Mouse (Mus musculus) limb, embryonic 13.5 days (tissue): ENCODE data around the gene Daam2. TPM values are rescaled to one million over a fixed set of nuclear protein-coding genes. Genes with fewer than 3 reads are reported as not detected.

ENCODE experiments used
- ATAC-seq: fragments of 200-750 bp; cut with Nextera tagmentation; 2 replicates; pipeline ENCODE4 v1.8.0; 2017; ENCODE audit warnings: low read depth, moderate number of reproducible peaks, moderate TSS enrichment; ENCODE audit not compliant: low FRiP score
- H3K27ac ChIP-seq: fragments of 300-500 bp; sonication (generic); 2 replicates; pipeline ENCODE4 v1.5.1; 2015; ENCODE audit warnings: inconsistent platforms, mild to moderate bottlenecking, moderate library complexity
- H3K27me3 ChIP-seq: fragments of 300-500 bp; sonication (generic); 2 replicates; pipeline ENCODE4 v1.6.1; 2015; ENCODE audit warnings: mild to moderate bottlenecking, inconsistent platforms
- H3K36me3 ChIP-seq: fragments of 300-500 bp; sonication (generic); 2 replicates; pipeline ENCODE4 v1.6.1; 2015; ENCODE audit warnings: inconsistent platforms, mild to moderate bottlenecking, moderate library complexity
- H3K4me1 ChIP-seq: fragments of 300-500 bp; sonication (generic); 2 replicates; pipeline ENCODE4 v1.6.1; 2015; ENCODE audit warnings: inconsistent platforms
- H3K4me2 ChIP-seq: fragments of 300-500 bp; sonication (generic); replicated peaks from 2 replicates; pipeline ENCODE4 v1.6.1; 2015; ENCODE audit warnings: inconsistent platforms, mild to moderate bottlenecking, moderate library complexity
- H3K4me3 ChIP-seq: fragments of 300-500 bp; sonication (generic); 2 replicates; pipeline ENCODE4 v1.5.1; 2015; ENCODE audit warnings: moderate library complexity, mild to moderate bottlenecking, inconsistent platforms
- H3K9ac ChIP-seq: fragments of 300-500 bp; sonication (generic); 2 replicates; pipeline ENCODE4 v1.6.1; 2015; ENCODE audit warnings: mild to moderate bottlenecking, inconsistent platforms
- H3K9me3 ChIP-seq: fragments of 300-500 bp; sonication (generic); 2 replicates; pipeline ENCODE4 v1.6.1; 2016; ENCODE audit warnings: inconsistent platforms
- WGBS: fragments of 180-500 bp; shearing (Covaris S2); methylation state at CpG from one replicate; pipeline ENCODE4 v1.1.7; 2015; 5-methylcytosine and 5-hydroxymethylcytosine counted together
- polyA plus RNA-seq: library from polyadenylated mRNA; unstranded; fragments of >200 nt; fragmentation: Nextera tagmentation; extraction: Ambion mirVana; gene quantifications from 2 replicates; pipeline ENCODE4 v1.2.1, GENCODE M21; 2015

Gene Daam2
- polyA plus RNA-seq, result 12.5 and 14.7 TPM in 2 replicates

DNA sequence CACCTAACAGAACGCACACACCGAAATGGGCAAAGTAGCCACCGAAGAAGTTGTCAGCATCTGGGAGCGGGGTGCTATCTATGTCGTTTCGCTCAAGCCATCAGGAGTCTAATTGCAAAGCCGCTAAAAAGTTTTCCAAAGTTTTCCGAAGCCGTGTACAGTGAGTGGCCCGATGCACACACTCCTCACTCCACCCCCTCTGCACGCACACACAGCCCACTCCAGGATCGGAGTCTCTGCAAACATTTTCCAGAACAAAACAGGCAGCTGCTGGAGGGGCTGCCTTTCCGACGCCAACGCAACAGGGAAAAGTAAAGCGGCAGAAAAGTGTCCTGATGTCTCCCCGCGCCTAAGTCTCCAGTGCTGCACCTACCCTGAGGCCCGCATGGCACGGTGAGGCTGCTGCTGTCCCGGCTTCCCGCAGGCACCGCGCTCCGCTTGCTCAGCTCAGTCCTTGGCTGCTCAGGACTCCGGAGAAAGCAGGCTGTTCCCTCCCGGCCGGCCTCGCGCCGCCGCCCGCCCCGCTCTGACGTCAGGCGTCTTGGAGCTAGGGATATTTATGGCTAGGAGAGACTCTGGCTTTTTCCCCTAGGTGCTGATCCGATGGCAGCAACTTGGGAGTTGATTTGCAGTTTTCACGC, at the start of gene Daam2:
TSS of gene Daam2 (minus strand) at position 514 of the 641 bp plus-strand sequence.
- H3K27me3 ChIP-seq, result no peaks in the 10 kb centered on the region
- peak within 1 kb of the TSS; percentile 96 for H3K27ac ChIP-seq
- ATAC-seq, result peak; percentile 92
- under 1% methylated on average over 38 of the region's 38 CpGs for WGBS
- H3K9me3 ChIP-seq, result no peaks in the 10 kb centered on the region
- no peaks in the 10 kb centered on the region for H3K36me3 ChIP-seq
- H3K4me2 ChIP-seq, result peak within 1 kb of the TSS; percentile 90
- peaks cover 46% of the 10 kb centered on the region for H3K4me1 ChIP-seq
- peak within 1 kb of the TSS; percentile 59 for H3K4me3 ChIP-seq
- peak within 1 kb of the TSS; percentile 82 for H3K9ac ChIP-seq

- Histone ChIP-seq H3K4me1 (0 out of 2 replicates have a peak, but pooled peaks cover 12% of the 10 kb centered on the region), H3K4me2 (no peak overlapping the region), H3K27me3 (no peaks in the 10 kb centered on the region), H3K4me3 (no peak overlapping the region), H3K9ac (no peak overlapping the region), H3K27ac (no peak overlapping the region), H3K9me3 (no peaks in the 10 kb centered on the region; the same call in 1 of the 2 replicates), H3K36me3 (no peaks in the 10 kb centered on the region)
- no peak for ATAC-seq
- WGBS, result 26% methylated on average over 8 of the region's 8 CpGs
Measured at GRCm38 (mm10) chr17:49610296-49610695, 46.2 kb upstream of the Daam2 start.

DNA sequence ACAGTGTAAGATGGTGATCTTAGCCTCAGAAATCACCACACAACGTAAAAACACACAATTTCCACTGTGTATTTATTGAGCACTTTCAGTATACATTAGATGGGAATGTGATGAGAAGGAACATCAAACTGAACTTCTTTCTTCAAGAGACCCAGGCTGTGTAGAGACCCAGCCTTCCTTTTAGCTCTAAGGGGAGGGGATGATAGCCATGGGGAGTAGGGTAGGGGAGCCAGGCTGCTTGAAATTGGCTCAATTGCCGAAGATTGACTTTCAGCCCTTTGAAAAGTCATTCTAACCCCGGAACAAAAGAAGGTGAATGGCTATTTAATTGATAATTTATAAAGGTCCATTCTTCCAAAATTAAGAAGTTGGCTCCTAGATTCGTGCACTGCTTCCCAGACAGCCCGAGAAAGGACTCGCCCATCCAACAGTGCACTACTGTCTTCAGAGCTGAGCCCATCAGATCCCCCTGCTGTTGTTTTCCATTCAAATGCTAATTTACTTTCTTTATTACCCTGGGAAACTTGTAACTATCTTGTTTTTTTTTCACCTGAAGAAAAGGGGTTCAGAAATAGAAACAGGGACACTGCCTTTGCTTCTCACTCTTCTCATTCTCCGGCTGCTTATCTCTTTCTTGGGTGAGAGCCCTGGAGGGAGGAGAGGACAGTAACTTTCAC, 43.3 kb upstream of the Daam2 start:
- Histone ChIP-seq H3K4me3 (no peak overlapping the region), H3K27me3 (no peaks in the 10 kb centered on the region), H3K36me3 (no peaks in the 10 kb centered on the region), H3K27ac (no peak overlapping the region), H3K9ac (no peak overlapping the region), H3K4me2 (no peak overlapping the region), H3K4me1 (0 out of 2 replicates have a peak, but pooled peaks cover 4% of the 10 kb centered on the region), H3K9me3 (no peaks in the 10 kb centered on the region; the same call in 1 of the 2 replicates)
- whole genome bisulfite sequencing, result 66% methylated on average over 7 of the region's 7 CpGs
- ATAC-seq, result no peak

DNA sequence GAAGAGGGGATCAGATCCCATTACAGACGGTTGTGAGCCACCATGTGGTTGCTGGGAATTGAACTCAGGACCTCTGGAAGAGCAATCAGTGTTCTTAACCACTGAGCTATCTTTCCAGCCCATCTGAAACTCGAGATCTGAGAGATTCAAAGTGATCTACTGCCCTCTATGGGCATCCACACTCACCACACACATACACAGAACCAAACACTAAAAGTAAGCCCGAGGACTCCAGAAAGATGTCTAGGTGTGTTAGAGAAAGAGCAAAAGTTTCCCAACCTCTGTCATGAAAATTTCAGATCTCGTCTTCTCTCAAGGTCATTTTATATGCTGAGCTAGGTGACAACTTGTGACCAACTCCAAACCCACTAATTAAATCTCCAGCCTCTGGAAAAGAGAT, 41.3 kb upstream of the Daam2 start:
- Histone ChIP-seq H3K9ac (no peak overlapping the region), H3K4me3 (no peak overlapping the region), H3K27me3 (no peaks in the 10 kb centered on the region), H3K4me1 (0 out of 2 replicates have a peak, but pooled peaks cover 3% of the 10 kb centered on the region), H3K27ac (no peak overlapping the region), H3K9me3 (no peaks in the 10 kb centered on the region; the same call in 1 of the 2 replicates), H3K36me3 (no peaks in the 10 kb centered on the region), H3K4me2 (no peak overlapping the region)
- 75% methylated on average over 4 of the region's 4 CpGs for WGBS
- ATAC-seq, result no peak

DNA sequence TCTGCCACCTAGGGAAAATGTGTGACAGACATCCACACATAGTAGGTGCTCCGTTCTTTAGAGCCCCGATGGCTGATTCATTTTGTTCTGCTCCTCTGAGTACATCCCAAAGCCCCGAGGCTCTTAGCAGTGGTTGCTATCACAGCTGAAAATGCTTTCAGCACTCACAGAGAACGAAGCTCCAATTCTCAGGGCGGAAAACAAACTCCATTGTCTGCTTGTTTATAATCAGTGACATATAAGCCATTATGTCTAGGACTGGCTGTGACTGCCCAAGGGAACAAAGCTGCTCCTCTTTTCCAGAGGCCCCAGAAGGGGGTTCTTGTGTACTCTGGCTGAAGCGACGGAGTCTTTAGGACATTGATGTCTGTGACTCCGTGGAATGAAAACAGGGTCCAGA, 25.9 kb upstream of the Daam2 start:
- no peak overlapping the region for H3K4me3 ChIP-seq
- ATAC-seq, result no peak
- H3K27ac ChIP-seq, result no peak overlapping the region
- no peaks in the 10 kb centered on the region for H3K27me3 ChIP-seq
- H3K9me3 ChIP-seq, result no peaks in the 10 kb centered on the region
- no peaks in the 10 kb centered on the region for H3K36me3 ChIP-seq
- peaks cover 6% of the 10 kb centered on the region for H3K4me1 ChIP-seq
- no peak overlapping the region for H3K9ac ChIP-seq
- 76% methylated on average over 8 of the region's 8 CpGs for WGBS
- no peak overlapping the region for H3K4me2 ChIP-seq

DNA sequence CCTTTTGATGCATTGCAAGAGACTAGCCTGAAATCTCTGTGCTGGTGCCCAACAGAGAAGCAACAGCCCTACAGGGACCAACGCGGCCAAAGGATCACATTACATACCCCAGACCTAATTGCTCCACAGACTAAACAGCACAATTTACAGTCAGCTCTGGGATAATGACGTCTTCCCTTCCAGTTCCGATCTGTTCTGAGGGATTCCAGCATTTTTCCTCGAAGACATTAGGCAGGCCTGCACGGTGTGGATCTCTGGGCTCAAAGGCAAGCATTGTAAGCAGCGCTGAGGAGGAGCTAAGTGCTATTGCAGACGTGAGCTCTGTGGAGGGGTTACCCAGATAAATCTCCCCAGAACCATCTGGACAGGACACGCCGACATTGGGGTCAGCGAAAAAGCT, 18.3 kb upstream of the Daam2 start:
- no peaks in the 10 kb centered on the region for H3K36me3 ChIP-seq
- H3K4me1 ChIP-seq, result peaks cover 7% of the 10 kb centered on the region
- 13% methylated on average over 11 of the region's 11 CpGs for WGBS
- no peak overlapping the region for H3K9ac ChIP-seq
- 0 out of 2 replicates have a peak, but pooled peaks have one; percentile 15 for ATAC-seq
- no peak overlapping the region for H3K27ac ChIP-seq
- H3K9me3 ChIP-seq, result no peaks in the 10 kb centered on the region
- H3K4me2 ChIP-seq, result 0 out of 2 replicates have a peak overlapping the region, but pooled peaks have one; percentile 23
- H3K27me3 ChIP-seq, result no peaks in the 10 kb centered on the region
- H3K4me3 ChIP-seq, result no peak overlapping the region

DNA sequence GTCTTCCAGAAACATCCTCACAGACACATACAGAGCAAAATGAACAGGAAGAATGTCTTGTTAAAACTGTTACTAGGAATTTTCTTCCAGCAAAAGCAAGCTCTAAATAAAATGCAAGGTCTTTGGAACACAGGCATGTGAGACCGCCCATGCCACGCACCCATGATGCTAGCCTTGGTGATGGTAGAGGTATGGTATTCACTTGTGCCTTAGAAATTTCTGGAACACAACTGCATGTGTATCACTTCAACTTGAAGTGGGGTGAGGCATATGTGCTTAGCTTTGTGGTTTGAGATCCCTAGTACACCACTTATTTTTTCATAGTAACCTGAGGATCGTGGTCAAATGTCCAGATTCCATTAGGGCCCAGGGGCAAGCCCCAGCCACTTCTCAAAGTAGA, 13.2 kb upstream of the Daam2 start:
- Histone ChIP-seq H3K36me3 (no peaks in the 10 kb centered on the region), H3K4me2 (no peak overlapping the region), H3K9me3 (peaks cover 2% of the 10 kb centered on the region; the same call in 1 of the 2 replicates), H3K4me1 (peaks cover 3% of the 10 kb centered on the region), H3K4me3 (no peak overlapping the region), H3K27ac (no peak overlapping the region), H3K9ac (no peak overlapping the region), H3K27me3 (no peaks in the 10 kb centered on the region)
- ATAC-seq, result no peak
- 95% methylated on average over 3 of the region's 3 CpGs for whole genome bisulfite sequencing

DNA sequence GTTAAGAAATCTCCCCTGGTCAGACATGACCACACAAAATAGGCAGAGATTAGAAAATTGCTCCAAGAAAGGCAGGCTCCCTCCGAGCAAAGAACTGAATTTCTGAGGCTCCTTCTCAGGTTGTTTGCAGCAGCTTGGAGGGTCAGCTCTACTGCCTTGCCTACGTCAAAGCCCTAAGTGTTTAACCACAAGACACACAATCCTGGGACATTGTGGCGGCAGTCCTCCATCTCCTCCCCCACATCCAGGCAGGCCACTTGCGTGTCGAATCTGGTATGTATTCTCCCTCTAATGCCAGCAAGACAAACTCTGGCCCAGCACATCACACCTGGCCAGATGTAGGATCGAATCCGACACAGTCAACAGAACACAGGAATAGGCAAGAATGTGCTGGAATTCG, 4.6 kb upstream of the Daam2 start:
- H3K36me3 ChIP-seq, result no peaks in the 10 kb centered on the region
- peaks cover 7% of the 10 kb centered on the region for H3K4me1 ChIP-seq
- 71% methylated on average over 8 of the region's 8 CpGs for WGBS
- H3K4me2 ChIP-seq, result no peak overlapping the region
- no peak overlapping the region for H3K9ac ChIP-seq
- H3K27me3 ChIP-seq, result no peaks in the 10 kb centered on the region
- H3K9me3 ChIP-seq, result no peaks in the 10 kb centered on the region; the same call in 1 of the 2 replicates
- no peak for ATAC-seq
- H3K4me3 ChIP-seq, result no peak overlapping the region
- no peak overlapping the region for H3K27ac ChIP-seq

GRCm38 (mm10) chr17:49564489-49564888, 346 bp upstream of the Daam2 start:
- H3K9me3 ChIP-seq, result no peaks in the 10 kb centered on the region
- peak overlapping the region; percentile 59 for H3K4me3 ChIP-seq
- ATAC-seq, result peak; percentile 19; the same call in 1 of the 2 replicates
- H3K4me2 ChIP-seq, result peak overlapping the region; percentile 90
- H3K36me3 ChIP-seq, result no peaks in the 10 kb centered on the region
- H3K4me1 ChIP-seq, result peaks cover 45% of the 10 kb centered on the region
- WGBS, result 18% methylated on average over 3 of the region's 3 CpGs
- H3K27me3 ChIP-seq, result no peaks in the 10 kb centered on the region
- peak overlapping the region; percentile 82 for H3K9ac ChIP-seq
- peak overlapping the region; percentile 96 for H3K27ac ChIP-seq

DNA sequence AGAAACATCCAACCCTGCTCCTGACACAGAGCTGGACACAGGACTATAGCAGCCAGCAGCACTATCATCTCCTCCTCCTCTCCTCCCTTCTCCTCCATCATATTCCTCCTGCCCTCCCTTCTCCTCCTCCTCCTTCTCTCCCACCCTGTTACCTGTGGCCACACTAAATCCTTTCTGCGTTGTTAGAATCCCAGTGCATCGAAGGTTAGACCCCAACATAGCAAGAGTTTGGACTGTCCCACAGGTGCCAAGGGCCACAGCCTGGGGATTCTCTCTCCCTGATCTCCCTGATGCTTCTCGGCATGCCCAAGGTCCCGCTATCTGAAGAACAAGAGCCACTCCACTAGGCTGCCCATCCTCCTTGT, 745 bp downstream of the Daam2 start:
- H3K9ac ChIP-seq, result peak overlapping the region; percentile 82
- no peak for ATAC-seq
- H3K36me3 ChIP-seq, result no peaks in the 10 kb centered on the region
- peak overlapping the region; percentile 96 for H3K27ac ChIP-seq
- H3K27me3 ChIP-seq, result no peaks in the 10 kb centered on the region
- peak overlapping the region; percentile 90 for H3K4me2 ChIP-seq
- WGBS, result 15% methylated on average over 4 of the region's 4 CpGs
- peak overlapping the region; percentile 59 for H3K4me3 ChIP-seq
- no peaks in the 10 kb centered on the region for H3K9me3 ChIP-seq
- H3K4me1 ChIP-seq, result peaks cover 46% of the 10 kb centered on the region

GRCm38 (mm10) chr17:49562701-49563415, 1.3 kb downstream of the Daam2 start:
- H3K36me3 ChIP-seq, result no peaks in the 10 kb centered on the region
- H3K9ac ChIP-seq, result peak overlapping the region; percentile 82
- H3K27ac ChIP-seq, result peak overlapping the region; percentile 96
- H3K27me3 ChIP-seq, result no peaks in the 10 kb centered on the region
- H3K4me2 ChIP-seq, result peak overlapping the region; percentile 90
- peaks cover 46% of the 10 kb centered on the region for H3K4me1 ChIP-seq
- peak overlapping the region; percentile 59 for H3K4me3 ChIP-seq
- no peak for ATAC-seq
- H3K9me3 ChIP-seq, result no peaks in the 10 kb centered on the region
- 7% methylated on average over 5 of the region's 5 CpGs for WGBS

DNA sequence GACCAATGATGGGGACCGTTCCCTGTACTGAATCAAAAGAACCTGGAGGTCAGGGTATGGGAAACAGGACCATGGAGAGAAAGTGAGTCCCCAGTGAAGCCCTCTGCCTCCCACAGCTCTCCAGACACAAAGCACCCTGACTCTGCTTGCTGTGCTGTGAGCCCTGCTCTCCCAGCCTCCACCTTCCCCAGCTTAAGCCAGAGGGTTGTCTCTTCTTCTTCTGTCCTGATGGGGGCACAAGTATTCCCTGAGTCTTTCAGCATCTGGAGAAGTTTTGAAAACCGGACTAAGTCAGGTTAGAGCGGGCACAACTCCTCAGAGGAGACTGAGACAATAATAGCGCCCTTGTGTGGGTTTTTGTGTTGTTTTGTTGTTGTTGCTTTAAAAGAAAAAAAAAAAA, 2.2 kb downstream of the Daam2 start:
- ATAC-seq, result no peak
- Histone ChIP-seq H3K9me3 (no peaks in the 10 kb centered on the region), H3K4me1 (peaks cover 46% of the 10 kb centered on the region), H3K9ac (peak overlapping the region; percentile 82; the same call in 1 of the 2 replicates), H3K27ac (no peak overlapping the region), H3K36me3 (no peaks in the 10 kb centered on the region), H3K4me3 (peak overlapping the region; percentile 59), H3K27me3 (no peaks in the 10 kb centered on the region), H3K4me2 (peak overlapping the region; percentile 90)
- WGBS, result 36% methylated on average over 4 of the region's 4 CpGs
